Mouse (Mus musculus): Measurements from ENCODE around the gene Tmem243. TPM values are rescaled to one million over a fixed set of nuclear protein-coding genes. Genes with fewer than 3 reads are reported as not detected.

The Tmem243 gene
- 10 to 100 TPM in 3 of 4 experiments, 1 to 10 TPM in 1; 9.5 to 12.1 (median 10.8) TPM for total RNA-seq (2022)

- DNase-seq (ENCODE audit: low spot score in 2 of 2): peak; percentile 85 to 91
These were observed at the start of gene Tmem243 for GRCm38 (mm10) chr5:9100207-9100848. Gene Tmem243 (plus strand): TSS chr5:9100668.

- peak in 1 of 2 experiments; percentile 24 for DNase-seq (ENCODE audit: low spot score in 2 of 2)
These were observed 44.3 kb upstream of the Tmem243 start for GRCm38 (mm10) chr5:9056020-9056660.

GRCm38 (mm10) chr5:9057277-9057879 lies 43.1 kb upstream of the Tmem243 start:
- DNase-seq (ENCODE audit: low spot score in 2 of 2): no peak

GRCm38 (mm10) chr5:9059303-9060023 lies 41.0 kb upstream of the Tmem243 start:
- no peak for DNase-seq (ENCODE audit: low spot score in 2 of 2)

GRCm38 (mm10) chr5:9060228-9060627 lies 40.2 kb upstream of the Tmem243 start:
- DNase-seq (ENCODE audit: low spot score in 2 of 2): no peak

GRCm38 (mm10) chr5:9064217-9064616 lies 36.3 kb upstream of the Tmem243 start:
- no peak for DNase-seq (ENCODE audit: low spot score in 2 of 2)

GRCm38 (mm10) chr5:9068886-9069285 lies 31.6 kb upstream of the Tmem243 start:
- peak in 1 of 2 experiments; percentile 27 for DNase-seq (ENCODE audit: low spot score in 2 of 2)

- DNase-seq (ENCODE audit: low spot score in 2 of 2): no peak
These were observed 30.8 kb upstream of the Tmem243 start for GRCm38 (mm10) chr5:9069599-9070209.

- DNase-seq (ENCODE audit: low spot score in 2 of 2): no peak
These were observed 29.1 kb upstream of the Tmem243 start for GRCm38 (mm10) chr5:9071360-9071759.

- DNase-seq (ENCODE audit: low spot score in 2 of 2): no peak
These were observed 27.2 kb upstream of the Tmem243 start for GRCm38 (mm10) chr5:9073177-9073854.

- no peak for DNase-seq (ENCODE audit: low spot score in 2 of 2)
These were observed 20.5 kb upstream of the Tmem243 start for GRCm38 (mm10) chr5:9079773-9080501.

- no peak for DNase-seq (ENCODE audit: low spot score in 2 of 2)
These were observed 13.3 kb upstream of the Tmem243 start for GRCm38 (mm10) chr5:9086924-9087719.

- DNase-seq (ENCODE audit: low spot score in 2 of 2): no peak
These were observed 9.9 kb upstream of the Tmem243 start for GRCm38 (mm10) chr5:9090493-9091106.

GRCm38 (mm10) chr5:9092716-9093115 lies 7.8 kb upstream of the Tmem243 start:
- DNase-seq (ENCODE audit: low spot score in 2 of 2): no peak

- no peak for DNase-seq (ENCODE audit: low spot score in 2 of 2)
These were observed 7.0 kb upstream of the Tmem243 start for GRCm38 (mm10) chr5:9093490-9093889.

GRCm38 (mm10) chr5:9100849-9101801 lies 657 bp downstream of the Tmem243 start:
- DNase-seq (ENCODE audit: low spot score in 2 of 2): peak; percentile 8 to 37

GRCm38 (mm10) chr5:9102696-9103095 lies 2.2 kb downstream of the Tmem243 start:
- no peak for DNase-seq (ENCODE audit: low spot score in 2 of 2)

- DNase-seq (ENCODE audit: low spot score in 2 of 2): no peak
These were observed 3.5 kb downstream of the Tmem243 start for GRCm38 (mm10) chr5:9103958-9104357.
